Mouse (Mus musculus): Measurements from ENCODE around the gene Rpl4.

DNA sequence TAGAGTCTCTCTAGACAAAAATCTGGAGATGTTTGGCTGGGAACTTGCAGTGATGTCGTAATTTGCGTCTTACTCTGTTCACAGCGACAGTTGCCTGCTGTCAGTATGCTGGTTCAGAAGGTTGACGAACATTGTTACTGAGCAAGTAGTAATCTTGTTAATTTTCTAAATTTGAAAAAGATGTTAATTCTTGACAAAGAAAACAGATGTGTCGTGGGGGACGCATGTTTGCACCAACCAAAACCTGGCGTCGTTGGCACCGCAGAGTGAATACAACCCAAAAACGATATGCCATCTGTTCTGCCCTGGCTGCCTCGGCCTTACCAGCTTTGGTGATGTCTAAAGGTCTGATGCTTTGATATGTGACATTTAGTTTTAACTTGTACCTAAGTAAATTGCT is 2.2 kb downstream of the Rpl4 start:
- TF ChIP-seq POLR2A (IDR thresholded peaks at IDR 0.05; ENCODE audit: low read depth, low read length) (no peak; the same call in 1 of the 2 replicates), CTCF (IDR thresholded peaks at IDR 0.05; ENCODE audit: borderline replicate concordance, insufficient read depth, low read length) (no peak)
